Mouse (Mus musculus): Measurements from ENCODE around the gene Nfam1.

The Nfam1 gene

GRCm38 (mm10) chr15:82960786-82961561 is 72.1 kb downstream of the Nfam1 start:
- peak in 1 of 2 experiments; percentile 48 for DNase-seq (ENCODE audit: low spot score in 2 of 2)

- DNase-seq (ENCODE audit: low spot score in 2 of 2) = no peak
Measured at GRCm38 (mm10) chr15:82959151-82959550, 74.0 kb downstream of the Nfam1 start.

- peak; percentile 79 to 81 for DNase-seq (ENCODE audit: low spot score in 2 of 2)
Measured at GRCm38 (mm10) chr15:82958253-82958701, 74.8 kb downstream of the Nfam1 start.

- DNase-seq (ENCODE audit: low spot score in 2 of 2) = no peak
Measured at GRCm38 (mm10) chr15:82956721-82957120, 76.4 kb downstream of the Nfam1 start.

GRCm38 (mm10) chr15:82956310-82956709 is 76.8 kb downstream of the Nfam1 start:
- no peak for DNase-seq (ENCODE audit: low spot score in 2 of 2)

GRCm38 (mm10) chr15:82955286-82955685 is 77.8 kb downstream of the Nfam1 start:
- no peak for DNase-seq (ENCODE audit: low spot score in 2 of 2)

- no peak for DNase-seq (ENCODE audit: low spot score in 2 of 2)
Measured at GRCm38 (mm10) chr15:82954034-82954433, 79.1 kb downstream of the Nfam1 start.

GRCm38 (mm10) chr15:82953096-82953495 is 80.0 kb downstream of the Nfam1 start:
- DNase-seq (ENCODE audit: low spot score in 2 of 2) = no peak

GRCm38 (mm10) chr15:82952292-82952705 is 80.8 kb downstream of the Nfam1 start:
- no peak for DNase-seq (ENCODE audit: low spot score in 2 of 2)

GRCm38 (mm10) chr15:82950246-82950645 is 82.9 kb downstream of the Nfam1 start:
- no peak for DNase-seq (ENCODE audit: low spot score in 2 of 2)

- peak in 1 of 2 experiments; percentile 51 for DNase-seq (ENCODE audit: low spot score in 2 of 2)
Measured at GRCm38 (mm10) chr15:82947431-82947830, 85.7 kb downstream of the Nfam1 start.

- no peak for DNase-seq (ENCODE audit: low spot score in 2 of 2)
Measured at GRCm38 (mm10) chr15:82944479-82945195, 88.5 kb downstream of the Nfam1 start.

Data from right cerebral cortex, postnatal 10 days (tissue).